Mouse (Mus musculus): ENCODE data around the gene Ifna5.

The Ifna5 gene

GRCm38 (mm10) chr4:88864599-88864998, 29.3 kb downstream of the Ifna5 start:
- DNase-seq (ENCODE audit: low read depth), result peak; percentile 91

GRCm38 (mm10) chr4:88865011-88865569, 29.8 kb downstream of the Ifna5 start:
- DNase-seq (ENCODE audit: low read depth), result no peak

GRCm38 (mm10) chr4:88867366-88867925, 32.1 kb downstream of the Ifna5 start:
- peak; percentile 92 for DNase-seq (ENCODE audit: low read depth)

- peak; percentile 93 for DNase-seq (ENCODE audit: low read depth)
Observed at GRCm38 (mm10) chr4:88867926-88868911, 32.9 kb downstream of the Ifna5 start.

- DNase-seq (ENCODE audit: low read depth), result peak; percentile 82
Observed at GRCm38 (mm10) chr4:88872691-88873090, 37.4 kb downstream of the Ifna5 start.

- peak; percentile 60 for DNase-seq (ENCODE audit: low read depth)
Observed at GRCm38 (mm10) chr4:88875435-88876095, 40.2 kb downstream of the Ifna5 start.

- DNase-seq (ENCODE audit: low read depth), result peak; percentile 39
Observed at GRCm38 (mm10) chr4:88876520-88876919, 41.2 kb downstream of the Ifna5 start.

GRCm38 (mm10) chr4:88878246-88878645, 42.9 kb downstream of the Ifna5 start:
- DNase-seq (ENCODE audit: low read depth), result peak; percentile 50

GRCm38 (mm10) chr4:88878772-88879171, 43.4 kb downstream of the Ifna5 start:
- DNase-seq (ENCODE audit: low read depth), result no peak

- no peak for DNase-seq (ENCODE audit: low read depth)
Observed at GRCm38 (mm10) chr4:88880101-88880500, 44.8 kb downstream of the Ifna5 start, which contains the start of gene Ifne. Ifne (minus strand) TSS chr4:88880201.
